Mouse (Mus musculus): ENCODE data around the gene Igf2bp3.
"Not testable (repeated sequence)": the region's sequence is repeated elsewhere in the genome, so short reads cannot be mapped to it uniquely, and the experiment has no call there.

Gene Igf2bp3

DNA sequence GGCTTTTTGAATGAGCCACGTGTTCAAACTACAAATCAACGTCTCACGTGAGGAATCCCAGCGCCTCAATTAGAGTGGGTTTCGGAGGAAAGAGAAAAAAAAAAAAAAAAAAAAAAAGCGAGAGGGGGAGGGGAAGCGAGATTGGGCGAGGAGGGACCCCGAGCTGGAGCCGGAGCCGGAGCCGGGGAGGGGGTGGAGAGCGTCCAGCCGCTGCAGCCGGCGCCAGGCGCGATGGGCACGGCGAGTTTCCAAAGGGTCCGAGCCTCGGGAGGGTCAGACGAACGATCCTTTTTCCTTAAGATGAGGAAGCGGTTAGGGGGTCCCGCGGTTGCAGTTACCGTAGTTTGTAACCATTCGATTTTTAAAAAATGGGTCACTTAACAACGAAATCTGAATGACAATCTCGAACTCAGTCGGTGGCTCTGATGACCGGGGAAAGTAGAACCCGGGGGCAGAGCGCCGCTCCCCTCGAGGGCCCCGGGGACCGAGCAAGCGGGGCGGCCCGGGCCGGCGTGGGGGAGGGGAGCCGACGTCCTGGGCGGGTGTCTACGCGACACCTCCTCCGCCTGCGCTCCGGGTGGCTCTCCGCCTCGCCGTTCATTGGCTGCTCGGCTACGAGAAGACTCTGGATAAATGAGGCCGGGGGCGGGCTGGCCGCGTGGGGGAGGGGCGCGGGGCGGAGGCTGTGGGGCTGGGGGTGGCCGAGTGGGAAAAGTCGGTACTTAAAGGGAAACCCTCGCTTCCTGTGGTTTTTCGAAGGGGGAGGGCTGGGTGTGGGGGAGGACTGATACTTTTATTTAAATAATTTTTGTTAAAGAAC is at the start of gene Igf2bp3:
TSS of gene Igf2bp3 (minus strand) at position 30 of the 820 bp plus-strand sequence.
- CTCF ChIA-PET = interaction anchor here (1.4 kb wide), 1 partner anchor 32 kb away, joined by 4 read pairs; no protein-coding TSS in a partner anchor

DNA sequence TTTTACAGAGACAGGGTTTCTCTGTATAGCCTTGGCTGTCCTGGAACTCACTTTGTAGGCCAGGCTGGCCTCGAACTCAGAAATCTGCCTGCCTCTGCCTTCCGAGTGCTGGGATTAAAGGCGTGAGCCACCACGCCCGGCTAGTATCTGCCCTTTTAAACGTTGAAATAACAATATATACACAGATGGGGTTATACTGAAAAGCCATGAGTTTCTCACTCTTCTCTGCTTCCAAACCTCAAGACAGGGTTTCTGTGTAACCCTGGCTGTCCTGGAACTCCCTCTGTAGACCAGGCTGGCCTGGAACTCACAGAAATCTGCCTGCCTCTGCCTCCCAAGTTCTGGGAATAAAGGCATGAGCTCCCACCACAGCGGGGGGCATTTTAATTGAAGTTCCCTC is 49.7 kb upstream of the Igf2bp3 start:
- CTCF ChIA-PET = not testable (repeated sequence)

- CTCF ChIA-PET = no interaction called here
Measured at GRCm38 (mm10) chr6:49263847-49264243, 49.1 kb upstream of the Igf2bp3 start, which contains the start of gene Tra2a. Gene Tra2a (minus strand): TSS chr6:49264033.

DNA sequence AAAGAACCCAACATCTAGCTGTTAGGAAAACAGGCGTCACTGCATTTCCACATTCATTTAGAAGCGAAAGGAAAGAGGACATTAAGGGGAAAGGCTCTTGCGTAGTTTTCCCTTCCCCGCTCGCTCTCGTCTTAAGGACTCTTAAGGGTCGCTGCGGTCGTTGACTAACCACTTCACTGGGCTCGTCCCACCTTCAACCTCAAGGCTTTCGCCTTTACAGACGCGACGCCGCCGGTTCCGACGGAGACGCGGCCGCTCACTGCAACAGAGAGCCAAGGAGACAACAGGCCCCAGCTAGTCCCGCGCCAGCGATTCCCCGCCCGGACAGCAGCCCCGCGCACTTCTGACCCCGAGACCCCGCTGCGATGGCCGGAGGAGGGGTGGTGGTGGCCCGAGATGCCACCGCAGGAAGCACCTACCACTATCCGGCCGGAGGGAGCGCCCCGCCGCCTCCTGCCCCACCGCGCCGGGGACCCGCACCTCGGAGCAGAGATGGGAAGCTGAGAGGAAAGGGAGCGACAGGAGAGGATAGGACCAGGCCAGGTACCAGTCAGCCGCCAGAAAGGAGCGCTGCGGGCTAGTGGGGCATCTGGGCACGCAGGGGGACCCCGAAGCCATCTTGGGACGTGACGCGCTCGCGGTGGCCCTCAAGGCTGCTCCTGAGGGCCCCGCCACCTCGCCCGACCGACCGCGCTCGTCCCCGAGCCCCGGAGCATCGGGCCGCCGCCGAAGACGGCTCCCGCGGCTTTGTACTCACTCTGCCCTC is 48.5 kb upstream of the Igf2bp3 start:
- CTCF ChIA-PET = interaction anchor here (0.7 kb wide), 1 partner anchor 34 kb away, joined by 4 read pairs; no protein-coding TSS in a partner anchor

- CTCF ChIA-PET = interaction anchor here (0.7 kb wide), 1 partner anchor 33 kb away, joined by 4 read pairs; no protein-coding TSS in a partner anchor
Measured at GRCm38 (mm10) chr6:49262421-49262820, 47.7 kb upstream of the Igf2bp3 start.

- CTCF ChIA-PET = no interaction called here
Measured at GRCm38 (mm10) chr6:49259711-49260110, 45.0 kb upstream of the Igf2bp3 start.

- CTCF ChIA-PET = interaction anchor here (0.6 kb wide), 1 partner anchor 139 kb away, joined by 10 read pairs; no protein-coding TSS in a partner anchor
Measured at GRCm38 (mm10) chr6:49257880-49258279, 43.1 kb upstream of the Igf2bp3 start.

- CTCF ChIA-PET = no interaction called here
Measured at GRCm38 (mm10) chr6:49252207-49252606, 37.5 kb upstream of the Igf2bp3 start.

- CTCF ChIA-PET = no interaction called here
Measured at GRCm38 (mm10) chr6:49251199-49251598, 36.4 kb upstream of the Igf2bp3 start.

- CTCF ChIA-PET = interaction anchor here (1.1 to 1.3 kb wide), 2 partner anchors 14 to 33 kb away, joined by 4 to 5 read pairs; partner anchors contain the start of gene Igf2bp3
Measured at GRCm38 (mm10) chr6:49247246-49247645, 32.5 kb upstream of the Igf2bp3 start.

GRCm38 (mm10) chr6:49242331-49242730 is 27.6 kb upstream of the Igf2bp3 start:
- CTCF ChIA-PET = no interaction called here

DNA sequence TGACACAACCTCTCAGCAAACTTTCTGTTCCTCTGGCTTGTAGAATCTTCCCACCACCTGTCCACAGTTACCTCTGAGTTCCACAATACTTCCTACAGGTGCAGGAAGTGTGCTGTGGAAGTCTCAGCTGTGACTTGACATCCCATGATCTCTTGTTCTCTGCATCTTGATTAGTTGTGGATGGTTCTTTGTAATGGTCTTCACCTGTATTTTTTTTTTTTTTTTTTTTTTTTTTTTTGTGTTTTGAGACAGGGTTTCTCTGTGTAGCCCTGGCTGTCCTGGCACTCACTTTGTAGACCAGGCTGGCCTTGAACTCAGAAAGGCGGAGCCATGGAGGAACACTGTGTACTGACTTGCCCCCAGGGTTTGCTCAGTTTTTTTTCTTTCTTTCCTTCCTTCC is 26.8 kb upstream of the Igf2bp3 start:
- CTCF ChIA-PET = no interaction called here

DNA sequence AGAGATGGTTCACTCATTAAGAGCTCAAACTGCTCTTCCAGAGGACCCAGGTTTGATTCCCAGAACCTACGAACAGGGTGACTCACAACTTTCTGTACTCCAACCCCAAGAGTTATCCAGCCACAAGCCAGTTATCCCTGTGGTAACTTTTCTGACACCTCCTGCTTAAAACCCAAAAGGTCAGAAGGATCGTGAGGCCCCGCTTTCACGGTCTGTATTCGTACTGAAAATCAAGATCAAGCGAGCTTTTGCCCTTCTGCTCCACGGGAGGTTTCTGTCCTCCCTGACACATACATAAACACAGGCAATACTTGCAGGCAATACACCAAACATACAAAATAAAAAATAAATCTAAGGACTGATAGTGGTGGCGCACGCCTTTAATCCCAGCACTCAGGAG is 21.6 kb upstream of the Igf2bp3 start:
- CTCF ChIA-PET = no interaction called here

DNA sequence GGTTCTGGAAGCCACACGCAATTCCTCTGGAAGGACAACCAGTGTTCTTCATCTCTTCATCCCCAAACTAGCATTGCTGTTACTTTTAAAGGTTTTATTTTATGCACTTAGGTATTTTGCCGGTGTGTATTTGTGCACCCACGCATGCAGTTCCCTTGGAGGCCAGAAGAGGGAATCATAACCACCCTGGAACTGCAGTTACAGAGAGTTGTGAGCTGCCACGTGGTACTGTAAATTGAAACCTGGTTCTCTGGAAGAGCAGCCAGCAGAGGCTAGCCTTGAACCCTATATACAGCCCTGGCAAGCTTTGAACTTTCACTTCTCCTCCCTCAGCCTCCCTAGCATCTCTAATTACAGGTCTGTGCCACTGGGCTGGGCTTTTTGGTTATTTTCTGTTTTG is 18.6 kb upstream of the Igf2bp3 start:
- CTCF ChIA-PET = no interaction called here

GRCm38 (mm10) chr6:49228126-49228679 is 13.4 kb upstream of the Igf2bp3 start:
- CTCF ChIA-PET = interaction anchor here (0.6 kb wide), 1 partner anchor 1805 kb away, joined by 11 read pairs; no protein-coding TSS in a partner anchor

DNA sequence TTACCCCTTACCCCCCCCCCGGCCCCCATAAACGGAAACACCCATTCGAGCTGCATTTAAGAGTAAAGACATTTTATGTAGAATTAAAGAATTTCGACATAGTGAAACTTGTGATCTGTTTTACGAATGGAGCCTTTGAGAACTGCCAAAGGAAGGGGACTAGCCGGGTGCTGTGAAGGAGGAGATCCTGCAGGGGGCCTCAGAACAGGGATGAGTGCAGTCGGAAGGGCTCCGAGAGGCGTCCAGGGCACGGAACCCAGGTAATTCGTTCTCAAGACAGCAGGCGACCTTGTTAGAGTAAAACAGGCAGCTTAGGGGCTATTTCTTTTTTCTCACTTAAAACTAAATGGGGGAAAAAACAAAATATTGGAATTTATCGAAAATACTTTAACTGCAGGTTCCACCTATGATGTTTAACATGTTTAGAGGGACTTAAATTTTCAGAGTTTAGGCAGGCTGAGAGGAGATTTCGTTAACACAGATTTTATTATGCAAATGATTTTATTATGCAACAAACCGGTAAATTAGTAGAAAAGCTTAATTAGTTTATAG is 12.5 kb upstream of the Igf2bp3 start:
- CTCF ChIA-PET = no interaction called here

GRCm38 (mm10) chr6:49225728-49226123 is 11.0 kb upstream of the Igf2bp3 start:
- CTCF ChIA-PET = interaction anchor here (1.0 kb wide), 1 partner anchor 10 kb away, joined by 3 read pairs; no protein-coding TSS in a partner anchor

GRCm38 (mm10) chr6:49224923-49225727 is 10.4 kb upstream of the Igf2bp3 start:
- CTCF ChIA-PET = interaction anchor here (0.9 kb wide), 1 partner anchor 12 kb away, joined by 3 read pairs; no protein-coding TSS in a partner anchor

DNA sequence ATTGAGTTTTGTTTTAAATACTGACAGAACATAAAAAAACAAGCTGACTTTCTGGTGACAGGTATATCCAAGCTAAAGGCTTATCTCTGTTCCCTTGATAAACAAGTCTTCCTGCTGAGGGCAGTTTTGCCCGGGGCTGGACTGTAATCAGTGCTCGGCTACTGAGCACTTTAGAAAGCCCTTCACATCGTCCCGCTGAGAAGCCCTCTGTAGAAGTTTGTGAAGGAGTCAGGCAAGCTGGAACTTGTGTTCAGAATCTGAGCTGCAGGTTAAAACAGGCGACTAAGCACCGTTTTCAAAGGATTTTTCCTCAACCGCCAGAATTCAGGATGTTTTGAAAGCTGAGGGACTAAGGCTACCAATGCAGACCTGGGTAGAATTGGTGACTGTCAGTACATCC is 7.1 kb upstream of the Igf2bp3 start:
- CTCF ChIA-PET = interaction anchor here (0.6 to 0.8 kb wide), 4 partner anchors 8 to 53 kb away, joined by 3 to 4 read pairs (median 4); no protein-coding TSS in a partner anchor

DNA sequence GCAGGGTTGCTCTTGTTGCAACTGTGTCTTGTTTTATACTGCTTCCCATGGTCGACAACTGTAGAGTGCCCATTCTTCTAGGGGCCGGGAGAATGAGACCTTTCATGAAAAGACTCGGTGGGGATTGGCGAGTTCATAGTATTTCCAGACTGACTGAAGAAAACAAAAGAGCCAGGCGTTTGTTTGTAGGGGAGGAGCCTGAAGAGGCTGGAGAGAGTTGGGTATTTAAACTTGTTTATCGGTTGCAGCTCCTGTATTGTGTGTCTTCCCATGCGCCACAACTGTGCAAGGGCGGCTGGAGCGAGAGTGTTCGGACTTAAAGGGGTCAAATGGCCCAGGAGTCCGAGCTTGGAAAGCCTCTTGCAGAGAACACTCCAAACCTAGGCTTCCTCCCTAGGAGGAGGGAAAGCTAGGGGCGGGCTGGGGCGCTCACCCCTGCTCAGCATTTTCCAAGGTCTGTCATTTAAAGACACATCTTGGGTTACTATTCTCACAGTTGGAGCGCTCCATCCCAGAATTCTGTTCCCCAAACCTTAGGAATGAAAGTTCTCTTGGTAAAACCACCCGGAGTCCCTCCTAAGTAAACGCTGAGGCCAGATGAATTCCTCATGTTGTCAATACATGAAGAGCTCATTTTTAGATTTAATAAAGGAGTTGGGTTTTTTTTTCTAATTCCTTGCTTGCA is 5.3 kb upstream of the Igf2bp3 start:
- CTCF ChIA-PET = interaction anchor here (0.6 to 1.0 kb wide), 5 partner anchors 9 to 1384 kb away, joined by 3 to 7 read pairs (median 3); partner anchors contain the start of gene Zfp398
